ENCODE assay signal across 26 mouse cellular contexts in the genomic region with DNA sequence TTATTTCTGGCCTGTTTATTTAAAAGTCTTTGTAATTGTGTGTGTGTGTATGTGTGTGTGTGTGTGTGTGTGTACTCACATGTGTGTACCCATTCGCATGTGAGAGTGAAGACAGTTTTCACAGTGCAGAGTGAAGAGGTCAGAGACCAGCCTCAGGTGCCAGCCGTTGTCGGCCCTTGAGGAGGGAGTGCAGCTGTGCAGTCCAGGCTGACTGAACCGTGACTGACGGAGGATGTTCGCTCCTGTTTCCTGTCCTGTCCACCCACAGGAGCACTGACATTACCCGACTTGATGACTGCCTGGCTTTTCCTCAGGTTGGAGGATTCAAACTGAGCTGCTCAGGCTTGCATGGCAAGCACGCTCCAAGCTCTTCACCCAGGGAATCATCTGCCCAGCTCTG. TPM values are rescaled to one million over a fixed set of nuclear protein-coding genes. Genes with fewer than 3 reads are reported as not detected.
A peak's percentile ranks its signal among the peaks of the same experiment; 100 is the strongest.
DNase-seq lines count a peak whose midpoint lies in the region; ATAC-seq lines count a peak whose summit lies in the region.
"Had no signal": no experiment of that assay in that cellular context is flagged by ENCODE, and none has a peak within 500 bp of the region (broad histone marks: within the 10 kb centered on the region; RNA-seq: fewer than 3 reads in every experiment).

No protein-coding gene starts in this region.

- peaks cover 2% of the 10 kb centered on the region; the same call in 1 of the 2 replicates for H3K36me3 ChIP-seq in midbrain, embryonic 11.5 days (ENCODE audit: control insufficient read depth, insufficient read depth, low read length)
- peaks cover 12% of the 10 kb centered on the region; the same call in 1 of the 2 replicates for H3K36me3 ChIP-seq in midbrain, embryonic 14.5 days (ENCODE audit: control insufficient read depth, insufficient read depth, low read length)
- no peaks in the 10 kb centered on the region for H3K36me3 ChIP-seq in kidney, embryonic 15.5 days
- H3K36me3 ChIP-seq: embryonic facial prominence, embryonic 13.5 days; limb, embryonic 12.5 days had no signal

- peak; percentile 33 for DNase-seq in midbrain, embryonic 11.5 days (ENCODE audit: low spot score, missing footprints)
- DNase-seq in midbrain, embryonic 14.5 days, result no peak
- peak; percentile 59 to 84 for DNase-seq in kidney, postnatal 25 days
- no peak for DNase-seq in natural killer cell, adult 2 months (ENCODE audit: low spot score in 2 of 2)
- DNase-seq in urinary bladder, postnatal 25 days (ENCODE audit: low spot score), result no peak
- no peak for DNase-seq in lung, postnatal 14 days
- DNase-seq: adrenal gland, postnatal 25 days; B cell, adult 2 months; cerebellum, adult 11-12 months; cerebellum, adult 9-11 months; gastrocnemius, adult 2 months; heart, adult 2 months; heart, postnatal 14 days; lung, postnatal 4 days; thymus, adult 2 months; thymus, postnatal 36 days had no signal

- H3K27ac ChIP-seq in midbrain, embryonic 11.5 days (ENCODE audit: low read depth, low read length), result no peak overlapping the region
- H3K27ac ChIP-seq in midbrain, embryonic 14.5 days (replicated peaks; ENCODE audit: low read depth, low read length), result no peak overlapping the region
- H3K27ac ChIP-seq in kidney, embryonic 15.5 days, result no peak overlapping the region
- H3K27ac ChIP-seq: embryonic facial prominence, embryonic 13.5 days; gastrocnemius, adult 2 months; heart, adult 2 months; hindbrain, embryonic 12.5 days; limb, embryonic 12.5 days; neural tube, embryonic 12.5 days had no signal

- no peaks in the 10 kb centered on the region for H3K27me3 ChIP-seq in midbrain, embryonic 11.5 days (ENCODE audit: control insufficient read depth, insufficient read depth, low read length)
- H3K27me3 ChIP-seq in midbrain, embryonic 14.5 days (ENCODE audit: control insufficient read depth, insufficient read depth, low read length), result no peaks in the 10 kb centered on the region
- H3K27me3 ChIP-seq in kidney, embryonic 15.5 days, result no peaks in the 10 kb centered on the region
- H3K27me3 ChIP-seq: embryonic facial prominence, embryonic 13.5 days; hindbrain, embryonic 12.5 days; limb, embryonic 12.5 days; neural tube, embryonic 12.5 days had no signal

- no peak overlapping the region for H3K4me3 ChIP-seq in midbrain, embryonic 11.5 days (ENCODE audit: low read depth, low read length)
- no peak overlapping the region for H3K4me3 ChIP-seq in midbrain, embryonic 14.5 days (replicated peaks; ENCODE audit: low read depth, low read length)
- no peak overlapping the region for H3K4me3 ChIP-seq in kidney, embryonic 15.5 days (replicated peaks)
- H3K4me3 ChIP-seq: embryonic facial prominence, embryonic 13.5 days; erythroblast, embryonic 14.5 days; gastrocnemius, adult 2 months; heart, adult 2 months; hindbrain, embryonic 12.5 days; limb, embryonic 12.5 days; neural tube, embryonic 12.5 days had no signal

- H3K9ac ChIP-seq in midbrain, embryonic 11.5 days (ENCODE audit: low read length), result no peak overlapping the region
- no peak overlapping the region for H3K9ac ChIP-seq in midbrain, embryonic 14.5 days (replicated peaks; ENCODE audit: low read length)
- no peak overlapping the region for H3K9ac ChIP-seq in kidney, embryonic 15.5 days
- H3K9ac ChIP-seq: embryonic facial prominence, embryonic 13.5 days; hindbrain, embryonic 12.5 days; limb, embryonic 12.5 days; neural tube, embryonic 12.5 days had no signal

- 80% methylated on average over 8 of the region's 8 CpGs for WGBS in midbrain, embryonic 11.5 days
- 72% methylated on average over 8 of the region's 8 CpGs for WGBS in midbrain, embryonic 14.5 days
- WGBS in kidney, embryonic 15.5 days, result 42% methylated on average over 8 of the region's 8 CpGs

- no peaks in the 10 kb centered on the region for H3K4me1 ChIP-seq in midbrain, embryonic 11.5 days (ENCODE audit: control insufficient read depth, insufficient read depth, low read length)
- H3K4me1 ChIP-seq in midbrain, embryonic 14.5 days (ENCODE audit: control insufficient read depth, insufficient read depth, low read length), result no peaks in the 10 kb centered on the region
- no peaks in the 10 kb centered on the region for H3K4me1 ChIP-seq in kidney, embryonic 15.5 days
- H3K4me1 ChIP-seq: embryonic facial prominence, embryonic 13.5 days; hindbrain, embryonic 12.5 days; limb, embryonic 12.5 days; neural tube, embryonic 12.5 days had no signal

- no peaks in the 10 kb centered on the region for H3K9me3 ChIP-seq in midbrain, embryonic 11.5 days (ENCODE audit: control insufficient read depth, low read length)
- H3K9me3 ChIP-seq in midbrain, embryonic 14.5 days (ENCODE audit: control insufficient read depth, low read length), result no peaks in the 10 kb centered on the region
- H3K9me3 ChIP-seq in kidney, embryonic 15.5 days (replicated peaks), result no peaks in the 10 kb centered on the region
- H3K9me3 ChIP-seq: embryonic facial prominence, embryonic 13.5 days; hindbrain, embryonic 12.5 days; limb, embryonic 12.5 days; neural tube, embryonic 12.5 days had no signal

- no peak for ATAC-seq in midbrain, embryonic 11.5 days (ENCODE audit: low FRiP score)
- ATAC-seq in midbrain, embryonic 14.5 days (ENCODE audit: low FRiP score, low TSS enrichment), result no peak
- ATAC-seq in kidney, embryonic 15.5 days (replicated peaks; ENCODE audit: low FRiP score), result peak; percentile 71
- ATAC-seq: forebrain, embryonic 16.5 days; intestine, embryonic 16.5 days; midbrain, embryonic 16.5 days had no signal

- H3K4me2 ChIP-seq in midbrain, embryonic 11.5 days, result no peak overlapping the region
- no peak overlapping the region for H3K4me2 ChIP-seq in midbrain, embryonic 14.5 days (ENCODE audit: low read length)
- H3K4me2 ChIP-seq in kidney, embryonic 15.5 days, result no peak overlapping the region
- H3K4me2 ChIP-seq: embryonic facial prominence, embryonic 13.5 days; hindbrain, embryonic 12.5 days; limb, embryonic 12.5 days; liver, embryonic 11.5 days; neural tube, embryonic 12.5 days had no signal

RNA-seq across cellular contexts. Expression of a gene that starts 15.0 kb away (rescaled TPM):
- polyA plus RNA-seq in midbrain, embryonic 11.5 days (2014; fragmentation: Nextera tagmentation; extraction: Ambion mirVana), result 66.9 and 71.0 TPM in 2 replicates
- polyA plus RNA-seq in midbrain, embryonic 14.5 days (2014; fragmentation: Nextera tagmentation; extraction: Ambion mirVana), result 70.2 and 70.4 TPM in 2 replicates
- polyA plus RNA-seq in kidney, embryonic 15.5 days (2015; fragmentation: Nextera tagmentation; extraction: Ambion mirVana), result 23.7 and 27.1 TPM in 2 replicates

RNA-seq across cellular contexts. Expression of a gene that starts 15.0 kb away (rescaled TPM):
- 38.9 and 39.2 TPM in 2 replicates for polyA plus RNA-seq in midbrain, embryonic 11.5 days (2014; fragmentation: Nextera tagmentation; extraction: Ambion mirVana)
- polyA plus RNA-seq in midbrain, embryonic 14.5 days (2014; fragmentation: Nextera tagmentation; extraction: Ambion mirVana), result 70.0 TPM in 2 replicates
- polyA plus RNA-seq in kidney, embryonic 15.5 days (2015; fragmentation: Nextera tagmentation; extraction: Ambion mirVana), result 22.5 and 29.2 TPM in 2 replicates

Comparison
In these comparisons a context has a peak if more than half of its experiments do, and no peak if none do; other contexts are left out.
1. DNase-seq: peak in midbrain, embryonic 11.5 days (single experiment) and kidney, postnatal 25 days (2 of 2); none in midbrain, embryonic 14.5 days (single experiment), natural killer cell, adult 2 months (0 of 2), urinary bladder, postnatal 25 days (single experiment) and lung, postnatal 14 days (single experiment).